Mouse (Mus musculus) lung, embryonic 16.5 days (tissue): ENCODE measurements around the gene Igsf21. TPM values are rescaled to one million over a fixed set of nuclear protein-coding genes. Genes with fewer than 3 reads are reported as not detected.
A peak's percentile ranks its signal among the peaks of the same experiment; 100 is the strongest.

Experiments used
- ATAC-seq: fragments of 200-750 bp; cut with Nextera tagmentation; 2 replicates; pipeline ENCODE4 v1.8.0; 2017; ENCODE audit warnings: low read depth, mild to moderate bottlenecking, moderate library complexity
- H3K27ac ChIP-seq: fragments of 300-500 bp; sonication (generic); 2 replicates; pipeline ENCODE4 v1.5.1; 2014; ENCODE audit warnings: mild to moderate bottlenecking, control low read depth, low read length
- H3K27me3 ChIP-seq: fragments of 300-500 bp; sonication (generic); 2 replicates; pipeline ENCODE4 v1.6.1; 2014; ENCODE audit warnings: low read depth, low read length, mixed read lengths; ENCODE audit not compliant: control insufficient read depth, insufficient read depth
- H3K36me3 ChIP-seq: fragments of 300-500 bp; sonication (generic); 2 replicates; pipeline ENCODE4 v1.6.1; 2014; ENCODE audit warnings: low read length; ENCODE audit not compliant: control insufficient read depth, insufficient read depth
- H3K4me1 ChIP-seq: fragments of 300-500 bp; sonication (generic); replicated peaks from 2 replicates; pipeline ENCODE4 v1.6.1; 2014; ENCODE audit warnings: low read length, mixed read lengths; ENCODE audit not compliant: control insufficient read depth, insufficient read depth
- H3K4me2 ChIP-seq: fragments of 300-500 bp; sonication (generic); 2 replicates; pipeline ENCODE4 v1.6.1; 2014; ENCODE audit warnings: low read depth, low read length, control low read depth
- H3K4me3 ChIP-seq: fragments of 300-500 bp; sonication (generic); 2 replicates; pipeline ENCODE4 v1.5.1; 2014; ENCODE audit warnings: mild to moderate bottlenecking, low read length, control low read depth
- H3K9ac ChIP-seq: fragments of 300-500 bp; sonication (generic); 2 replicates; pipeline ENCODE4 v1.6.1; 2014; ENCODE audit warnings: low read length, control low read depth
- H3K9me3 ChIP-seq: fragments of 300-500 bp; sonication (generic); 2 replicates; pipeline ENCODE4 v1.6.1; 2016; ENCODE audit warnings: low read length; ENCODE audit not compliant: control insufficient read depth
- WGBS: fragments of 180-500 bp; shearing (Covaris S2); extraction: QIAGEN DNeasy Blood & Tissue Kit; methylation state at CpG from one replicate; pipeline ENCODE4 v1.1.7; 2014; 5-methylcytosine and 5-hydroxymethylcytosine counted together
- polyA plus RNA-seq: library from polyadenylated mRNA; unstranded; fragments of >200 nt; fragmentation: Nextera tagmentation; extraction: Ambion mirVana; gene quantifications from 2 replicates; pipeline ENCODE4 v1.2.1, GENCODE M21; 2015

Gene Igsf21
- polyA plus RNA-seq, 1 experiment from 2014 or later = 0.13 TPM

DNA sequence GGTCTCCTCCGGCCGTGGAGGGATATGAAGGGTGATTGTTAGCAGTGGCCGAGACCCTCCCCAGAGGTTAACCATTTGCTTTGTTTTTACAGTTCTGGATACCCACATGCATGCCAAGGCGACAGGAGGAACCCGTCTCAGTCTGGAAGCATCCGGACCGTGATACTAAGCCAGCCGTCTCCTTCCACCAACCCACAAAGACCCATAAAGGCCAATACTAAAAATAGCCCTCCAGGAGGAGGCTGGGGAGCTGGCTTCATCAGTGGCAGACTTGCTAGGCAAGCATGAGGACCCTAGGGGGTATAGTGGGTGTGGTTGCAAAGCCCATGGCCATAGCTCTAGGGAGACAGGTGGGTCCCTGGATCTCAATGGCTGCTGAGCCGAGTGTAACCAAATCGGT is 41.8 kb downstream of the Igsf21 start:
- 0 out of 2 replicates have a peak, but pooled peaks cover 2% of the 10 kb centered on the region for H3K4me1 ChIP-seq
- no peaks in the 10 kb centered on the region for H3K27me3 ChIP-seq
- ATAC-seq = no peak
- H3K9ac ChIP-seq = no peak overlapping the region
- no peaks in the 10 kb centered on the region for H3K9me3 ChIP-seq
- 66% methylated on average over 10 of the region's 10 CpGs for WGBS
- H3K4me2 ChIP-seq = no peak overlapping the region
- H3K27ac ChIP-seq = no peak overlapping the region
- no peaks in the 10 kb centered on the region for H3K36me3 ChIP-seq
- no peak overlapping the region for H3K4me3 ChIP-seq

DNA sequence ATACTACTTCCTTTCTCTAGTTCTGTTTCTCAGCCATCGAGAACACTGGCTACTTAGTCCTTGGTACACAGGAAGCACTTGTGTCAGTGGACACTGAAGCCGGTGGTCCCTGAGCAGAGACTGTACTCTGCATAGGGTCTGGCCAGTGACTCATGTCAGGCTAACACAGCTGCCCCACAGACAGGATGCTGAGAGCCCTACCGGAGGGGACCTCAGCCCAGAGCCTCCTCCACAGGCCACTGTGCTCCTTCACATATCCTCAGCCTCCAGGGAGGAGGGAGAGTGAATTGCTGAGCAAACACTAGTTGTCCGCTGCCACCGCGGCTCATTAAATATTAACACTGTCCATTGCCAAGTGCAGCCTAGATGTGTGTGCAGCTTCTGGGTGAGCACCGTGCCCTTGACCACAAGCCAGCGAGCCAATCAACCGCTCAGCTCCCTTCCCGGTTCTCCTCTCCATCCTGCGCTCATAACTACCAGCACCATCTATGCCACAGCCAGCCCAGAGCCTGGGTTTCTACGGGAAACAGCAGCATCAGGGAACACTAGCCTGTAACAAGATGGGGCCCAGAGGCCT is 42.8 kb downstream of the Igsf21 start:
- WGBS = 56% methylated on average over 12 of the region's 12 CpGs
- no peak overlapping the region for H3K9ac ChIP-seq
- H3K9me3 ChIP-seq = no peaks in the 10 kb centered on the region
- 0 out of 2 replicates have a peak, but pooled peaks cover 2% of the 10 kb centered on the region for H3K4me1 ChIP-seq
- H3K4me3 ChIP-seq = no peak overlapping the region
- H3K36me3 ChIP-seq = no peaks in the 10 kb centered on the region
- H3K4me2 ChIP-seq = no peak overlapping the region
- no peaks in the 10 kb centered on the region for H3K27me3 ChIP-seq
- H3K27ac ChIP-seq = no peak overlapping the region
- peak; percentile 73 for ATAC-seq

DNA sequence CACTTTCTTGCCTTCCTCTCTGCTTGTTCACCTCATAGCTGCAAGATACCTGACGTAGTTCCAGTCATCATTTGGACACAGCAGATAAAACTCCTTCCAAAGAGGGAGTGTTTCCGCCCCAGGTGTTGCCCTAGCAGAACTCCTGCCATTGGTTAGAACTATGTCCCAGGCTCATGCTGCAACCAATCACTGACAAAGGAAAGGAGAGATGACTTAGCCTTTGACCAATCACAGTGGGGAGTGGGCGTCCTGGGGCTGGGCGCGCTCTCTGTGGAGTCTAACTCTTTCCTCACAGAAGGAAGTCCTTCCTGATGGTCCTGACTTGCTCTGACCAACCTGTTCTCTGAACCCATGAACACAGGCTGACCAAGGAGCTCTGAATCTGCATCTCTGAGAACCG is 44.4 kb downstream of the Igsf21 start:
- Histone ChIP-seq H3K4me2 (no peak overlapping the region), H3K9me3 (no peaks in the 10 kb centered on the region), H3K27me3 (no peaks in the 10 kb centered on the region), H3K4me3 (no peak overlapping the region), H3K4me1 (0 out of 2 replicates have a peak, but pooled peaks cover 2% of the 10 kb centered on the region), H3K36me3 (no peaks in the 10 kb centered on the region), H3K9ac (no peak overlapping the region), H3K27ac (no peak overlapping the region)
- 41% methylated on average over 6 of the region's 6 CpGs for WGBS
- ATAC-seq = no peak

DNA sequence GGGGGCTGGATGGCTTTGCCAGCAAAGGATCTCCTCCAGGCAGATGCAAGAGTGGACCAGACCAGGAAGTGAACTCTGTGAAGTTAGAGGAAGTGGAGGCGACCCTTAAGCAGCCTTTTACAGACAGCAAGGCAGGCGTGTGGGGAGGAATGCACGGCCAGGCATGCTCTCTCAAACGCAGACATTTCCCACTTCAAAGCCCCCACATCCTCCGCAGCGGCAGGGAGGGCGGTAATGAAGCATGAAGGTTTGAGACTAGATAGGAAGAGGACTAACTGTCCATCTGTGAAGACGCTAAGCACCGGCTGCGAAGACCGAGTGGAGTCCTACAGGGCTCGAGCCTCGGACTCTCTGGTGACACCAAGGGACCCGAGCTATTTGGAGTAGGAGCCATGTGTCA is 46.3 kb downstream of the Igsf21 start:
- H3K4me1 ChIP-seq = 0 out of 2 replicates have a peak, but pooled peaks cover 2% of the 10 kb centered on the region
- no peak overlapping the region for H3K9ac ChIP-seq
- no peaks in the 10 kb centered on the region for H3K36me3 ChIP-seq
- no peak overlapping the region for H3K4me3 ChIP-seq
- H3K9me3 ChIP-seq = no peaks in the 10 kb centered on the region
- no peak overlapping the region for H3K4me2 ChIP-seq
- H3K27ac ChIP-seq = no peak overlapping the region
- ATAC-seq = no peak
- no peaks in the 10 kb centered on the region for H3K27me3 ChIP-seq
- WGBS = 39% methylated on average over 14 of the region's 14 CpGs

DNA sequence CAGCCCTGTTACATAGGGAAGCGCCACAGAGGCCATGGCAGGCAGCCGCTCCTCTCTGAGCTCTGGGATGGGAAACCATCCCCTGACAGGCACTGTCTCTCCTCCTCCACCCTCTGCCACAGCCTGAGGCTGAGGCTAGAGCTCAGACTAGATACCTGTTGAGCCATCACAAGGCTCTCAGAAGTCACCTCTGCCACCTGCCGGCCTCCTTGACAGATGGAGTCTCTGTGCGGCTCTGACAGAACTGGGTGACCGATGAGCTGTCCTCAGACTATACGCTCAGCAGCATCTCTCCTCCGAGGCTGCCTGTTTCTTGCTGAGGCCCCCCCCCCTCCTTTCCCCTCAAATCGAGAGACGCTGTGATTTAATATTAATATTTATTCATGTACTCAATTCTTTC is 49.9 kb downstream of the Igsf21 start:
- no peak overlapping the region for H3K27ac ChIP-seq

DNA sequence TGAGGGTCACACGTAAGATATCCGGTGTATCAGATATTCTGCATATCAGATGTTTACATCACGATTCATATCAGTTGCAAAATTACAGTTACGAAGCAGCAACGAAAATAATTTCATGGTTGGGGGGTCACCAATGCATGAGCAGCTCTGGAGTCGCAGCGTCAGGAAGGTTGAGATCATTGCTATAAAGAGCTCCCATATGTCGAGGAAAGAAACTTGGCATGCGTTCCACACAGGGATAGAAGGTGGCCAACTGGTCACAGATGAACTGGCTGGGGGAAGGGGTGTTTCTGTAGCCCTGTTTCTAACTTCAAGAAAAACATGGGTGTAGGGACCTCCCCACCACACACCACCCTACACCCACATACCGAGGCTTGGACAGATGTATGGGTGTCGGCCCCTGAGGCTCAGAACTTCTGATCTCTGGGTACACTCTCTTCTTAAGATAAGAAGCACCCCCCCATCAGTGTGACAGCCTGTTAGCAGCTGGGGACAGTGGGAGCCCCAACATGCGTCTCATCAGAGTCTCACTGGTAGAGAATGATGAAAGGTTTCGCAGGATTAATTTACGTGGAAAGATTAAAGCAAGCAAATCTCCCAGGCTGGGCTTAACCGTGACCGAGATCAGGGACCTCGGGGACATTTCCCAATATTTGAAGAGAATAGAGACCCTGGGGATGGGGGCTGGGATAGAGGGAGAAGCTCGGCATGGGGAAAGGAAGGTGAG is 54.1 kb downstream of the Igsf21 start:
- no peaks in the 10 kb centered on the region for H3K4me1 ChIP-seq
- 74% methylated on average over 18 of the region's 18 CpGs for WGBS
- no peak overlapping the region for H3K9ac ChIP-seq

More for the DNA sequence above, 49.9 kb downstream of the Igsf21 start:
- Histone ChIP-seq H3K27me3 (no peaks in the 10 kb centered on the region), H3K36me3 (no peaks in the 10 kb centered on the region), H3K4me1 (no peaks in the 10 kb centered on the region), H3K9me3 (no peaks in the 10 kb centered on the region), H3K9ac (no peak overlapping the region), H3K4me3 (no peak overlapping the region), H3K4me2 (no peak overlapping the region)
- ATAC-seq = no peak
- WGBS = 41% methylated on average over 9 of the region's 9 CpGs

DNA sequence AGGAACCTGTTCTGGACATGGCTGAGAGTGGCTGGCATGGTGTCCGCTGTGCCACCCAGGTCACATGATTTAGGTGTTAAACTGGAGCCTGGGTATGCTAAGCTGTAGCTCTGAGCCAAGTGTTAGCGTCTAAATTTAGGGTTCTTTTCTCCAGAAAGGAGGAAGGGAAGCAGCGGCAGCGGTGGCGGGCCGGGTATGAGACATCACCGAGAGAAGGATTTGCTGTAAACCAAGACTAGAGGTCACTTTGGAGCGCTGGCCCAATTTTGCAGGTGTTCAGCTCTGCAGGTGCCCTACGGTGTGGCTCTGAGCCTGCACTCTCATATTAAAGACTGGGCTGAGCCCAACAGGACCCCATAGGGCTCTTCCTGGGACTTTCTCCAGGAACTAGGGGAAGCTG is 57.0 kb downstream of the Igsf21 start:
- ATAC-seq = no peak
- H3K4me2 ChIP-seq = no peak overlapping the region
- H3K4me3 ChIP-seq = no peak overlapping the region
- no peaks in the 10 kb centered on the region for H3K4me1 ChIP-seq
- no peaks in the 10 kb centered on the region for H3K9me3 ChIP-seq
- no peak overlapping the region for H3K27ac ChIP-seq
- WGBS = 91% methylated on average over 9 of the region's 9 CpGs
- no peaks in the 10 kb centered on the region for H3K36me3 ChIP-seq
- no peak overlapping the region for H3K9ac ChIP-seq
- H3K27me3 ChIP-seq = no peaks in the 10 kb centered on the region

More for the DNA sequence above, 54.1 kb downstream of the Igsf21 start:
- Histone ChIP-seq H3K9me3 (no peaks in the 10 kb centered on the region), H3K27ac (no peak overlapping the region), H3K4me2 (no peak overlapping the region), H3K27me3 (no peaks in the 10 kb centered on the region), H3K4me3 (no peak overlapping the region), H3K36me3 (no peaks in the 10 kb centered on the region)
- ATAC-seq = no peak

DNA sequence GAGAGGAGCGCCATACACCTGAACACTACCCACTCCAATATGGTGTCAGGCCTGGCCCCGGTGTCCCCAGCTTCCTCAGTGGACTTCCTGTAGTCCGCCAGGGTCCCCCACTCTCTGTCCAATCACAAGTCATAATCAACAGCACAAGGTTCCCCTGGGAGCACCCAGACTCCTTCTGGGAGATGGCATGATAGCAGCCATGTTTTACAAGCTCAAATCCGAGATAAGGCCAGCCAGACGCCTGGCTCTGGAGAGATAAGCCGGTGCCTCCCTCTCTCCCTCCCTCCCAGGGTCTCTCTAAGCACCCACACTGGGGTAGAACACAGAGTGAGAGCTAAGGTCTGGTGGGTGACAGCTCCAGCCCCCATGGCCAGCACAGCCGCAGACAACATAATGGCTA is 58.0 kb downstream of the Igsf21 start:
- Histone ChIP-seq H3K4me3 (no peak overlapping the region), H3K27ac (no peak overlapping the region), H3K9me3 (no peaks in the 10 kb centered on the region), H3K27me3 (no peaks in the 10 kb centered on the region), H3K36me3 (no peaks in the 10 kb centered on the region), H3K9ac (no peak overlapping the region), H3K4me1 (no peaks in the 10 kb centered on the region), H3K4me2 (no peak overlapping the region)
- ATAC-seq = no peak
- 52% methylated on average over 7 of the region's 7 CpGs for WGBS

DNA sequence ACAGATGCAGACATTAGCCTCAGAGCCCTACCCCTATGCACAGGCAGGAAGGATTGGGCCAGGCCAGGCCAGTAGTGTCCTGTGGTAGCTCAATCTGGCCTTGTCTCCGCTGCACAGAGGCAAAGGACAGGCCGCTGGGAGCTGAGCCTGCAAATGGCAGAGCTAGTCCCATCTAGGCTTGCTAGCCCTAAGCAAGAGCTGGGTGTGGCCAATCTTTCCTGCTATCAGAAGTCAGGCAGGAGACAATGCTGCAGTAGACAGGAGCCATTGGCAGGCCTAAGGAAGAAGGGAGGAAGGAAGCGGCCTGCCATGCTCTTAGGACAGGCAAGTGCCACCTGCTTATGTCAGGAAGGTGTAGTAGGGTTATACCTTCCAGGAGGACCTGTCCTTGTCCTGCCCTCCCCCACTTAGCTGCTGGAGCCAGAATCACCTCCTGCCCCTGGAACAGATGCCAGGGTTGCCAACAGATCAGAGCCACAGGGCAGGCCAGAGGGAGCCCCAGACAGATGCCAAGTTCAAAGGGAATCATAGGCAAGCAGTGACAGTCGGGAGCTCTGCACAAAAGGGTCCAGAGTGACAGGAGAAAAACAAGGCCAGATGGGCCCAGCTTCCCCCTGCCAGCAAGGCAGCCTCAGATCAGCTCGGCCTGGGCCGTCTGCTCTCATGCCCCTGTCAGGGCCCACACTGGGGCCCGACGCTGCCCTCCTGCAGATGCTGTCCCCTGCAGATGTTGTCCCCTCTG is 59.0 kb downstream of the Igsf21 start:
- no peak for ATAC-seq
- WGBS = 69% methylated on average over 8 of the region's 8 CpGs

More for the DNA sequence above, 59.0 kb downstream of the Igsf21 start:
- H3K4me1 ChIP-seq = no peaks in the 10 kb centered on the region
- no peak overlapping the region for H3K4me3 ChIP-seq
- no peaks in the 10 kb centered on the region for H3K9me3 ChIP-seq
- H3K9ac ChIP-seq = no peak overlapping the region
- no peak overlapping the region for H3K27ac ChIP-seq
- no peaks in the 10 kb centered on the region for H3K36me3 ChIP-seq
- H3K27me3 ChIP-seq = no peaks in the 10 kb centered on the region
- no peak overlapping the region for H3K4me2 ChIP-seq
